Mouse (Mus musculus) MEL (cell line): Measurements from ENCODE around the gene March6. TPM values are rescaled to one million over a fixed set of nuclear protein-coding genes. Genes with fewer than 3 reads are reported as not detected.
A peak's percentile ranks its signal among the peaks of the same experiment; 100 is the strongest.

Experiments
- DNase-seq: peaks from one replicate; pipeline ENCODE4 v3.0.0; 2011; ENCODE audit warnings: low read depth, low spot score
- H3K27ac ChIP-seq: 2 replicates; pipeline ENCODE4 v1.5.1; 2012; ENCODE audit warnings: low read depth, mild to moderate bottlenecking, control low read depth, low read length, moderate library complexity; ENCODE audit not compliant: control insufficient read depth
- H3K27me3 ChIP-seq, 2 experiments: fragments of 150-350 bp in 1 of 2; sonication (generic) in 1 of 2; 2 replicates each; pipeline ENCODE4 v1.6.1; 2012; ENCODE audit warnings: low read length in 2 of 2, mild to moderate bottlenecking in 2 of 2, improper control_type of control experiment in 1 of 2, moderate library complexity in 1 of 2; ENCODE audit not compliant: insufficient read depth in 2 of 2, control insufficient read depth in 1 of 2
- H3K36me3 ChIP-seq, 2 experiments: 2 replicates each; pipeline ENCODE4 v1.6.1; 2012 to 2014; ENCODE audit warnings: low read length in 2 of 2, improper control_type of control experiment in 1 of 2, inconsistent platforms in 1 of 2, mild to moderate bottlenecking in 1 of 2; ENCODE audit not compliant: insufficient read depth in 2 of 2, control insufficient read depth in 1 of 2
- H3K4me1 ChIP-seq, 2 experiments: fragments of 150-350 bp in 1 of 2; sonication (generic) in 1 of 2; 2 replicates each; pipeline ENCODE4 v1.6.1; 2012; ENCODE audit warnings: low read length in 2 of 2, improper control_type of control experiment in 1 of 2, mild to moderate bottlenecking in 1 of 2; ENCODE audit not compliant: insufficient read depth in 2 of 2, control insufficient read depth in 1 of 2
- H3K4me3 ChIP-seq, 2 experiments: fragments of 150-350 bp in 1 of 2; sonication (generic) in 1 of 2; 2 replicates each; pipeline ENCODE4 v1.5.1; 2012; ENCODE audit warnings: low read depth in 2 of 2, low read length in 2 of 2, mild to moderate bottlenecking in 2 of 2, moderate library complexity in 2 of 2, control low read depth in 1 of 2, improper control_type of control experiment in 1 of 2; ENCODE audit not compliant: control insufficient read depth in 1 of 2, insufficient read depth in 1 of 2
- H3K79me2 ChIP-seq: 2 replicates; pipeline ENCODE4 v1.6.1; 2012; ENCODE audit warnings: mild to moderate bottlenecking, low read length, moderate library complexity; ENCODE audit not compliant: control insufficient read depth, poor library complexity, insufficient read depth
- H3K9ac ChIP-seq: 2 replicates; pipeline ENCODE4 v1.6.1; 2012; ENCODE audit warnings: low read depth, mild to moderate bottlenecking, control low read depth, low read length, moderate library complexity; ENCODE audit not compliant: control insufficient read depth, poor library complexity, severe bottlenecking
- H3K9me3 ChIP-seq: fragments of 150-350 bp; sonication (generic); replicated peaks from 2 replicates; pipeline ENCODE4 v1.6.1; 2012; ENCODE audit warnings: mild to moderate bottlenecking, low read length, improper control_type of control experiment, moderate library complexity; ENCODE audit not compliant: insufficient read depth
- BHLHE40 ChIP-seq: IDR thresholded peaks from 2 replicates; pipeline ENCODE4 v1.6.1; 2012; ENCODE audit warnings: low read depth, mild to moderate bottlenecking, inconsistent platforms, low read length, improper control_type of control experiment, borderline replicate concordance
- CTCF ChIP-seq, 3 experiments: IDR thresholded peaks in 2 of 3; conservative IDR thresholded peaks in 1 of 3; 2 replicates each; pipeline ENCODE4 v1.5.1; 2011 to 2012; ENCODE audit warnings: low read length in 3 of 3, low read depth in 2 of 3, mild to moderate bottlenecking in 2 of 3, improper control_type of control experiment in 1 of 3, inconsistent platforms in 1 of 3, mixed read lengths in 1 of 3, moderate library complexity in 1 of 3; ENCODE audit not compliant: control insufficient read depth in 1 of 3, insufficient read depth in 1 of 3, poor library complexity in 1 of 3, severe bottlenecking in 1 of 3
- EP300 ChIP-seq, 2 experiments: IDR thresholded peaks; 2 replicates each; pipeline ENCODE4 v1.6.1; 2011; ENCODE audit warnings: improper control_type of control experiment in 2 of 2, low read length in 2 of 2, low read depth in 1 of 2, mild to moderate bottlenecking in 1 of 2
- GATA1 ChIP-seq: IDR thresholded peaks from 2 replicates; pipeline ENCODE4 v1.6.1; 2011; ENCODE audit warnings: low read depth, low read length, improper control_type of control experiment
- JUND ChIP-seq: IDR thresholded peaks from 2 replicates; pipeline ENCODE4 v1.6.1; 2011; ENCODE audit warnings: low read depth, mild to moderate bottlenecking, improper control_type of control experiment, low read length
- MAX ChIP-seq: IDR thresholded peaks from 2 replicates; pipeline ENCODE4 v1.6.1; 2011; ENCODE audit warnings: low read length, improper control_type of control experiment
- MXI1 ChIP-seq: IDR thresholded peaks from 2 replicates; pipeline ENCODE4 v1.6.1; 2011; ENCODE audit warnings: mild to moderate bottlenecking, low read depth, low read length, improper control_type of control experiment
- NELFE ChIP-seq: IDR thresholded peaks from 2 replicates; pipeline ENCODE4 v1.6.1; 2011; ENCODE audit warnings: low read depth, low read length, improper control_type of control experiment
- POLR2AphosphoS5 ChIP-seq: IDR thresholded peaks from 2 replicates; pipeline ENCODE4 v1.6.1; 2012; ENCODE audit warnings: low read depth, borderline replicate concordance, mild to moderate bottlenecking, inconsistent platforms, low read length, moderate library complexity, mixed read lengths
- RAD21 ChIP-seq: IDR thresholded peaks from 2 replicates; pipeline ENCODE4 v1.6.1; 2011; ENCODE audit warnings: mild to moderate bottlenecking, low read depth, low read length, improper control_type of control experiment
- SIN3A ChIP-seq: IDR thresholded peaks from 2 replicates; pipeline ENCODE4 v1.6.1; 2012; ENCODE audit warnings: low read length, improper control_type of control experiment, inconsistent platforms
- SMC3 ChIP-seq: IDR thresholded peaks from 2 replicates; pipeline ENCODE4 v1.6.1; 2011; ENCODE audit warnings: low read depth, low read length, improper control_type of control experiment
- TAL1 ChIP-seq: IDR thresholded peaks from 2 replicates; pipeline ENCODE4 v1.6.1; 2012; ENCODE audit warnings: mild to moderate bottlenecking, inconsistent platforms, low read length, moderate library complexity, mixed read lengths
- TBP ChIP-seq: IDR thresholded peaks from 2 replicates; pipeline ENCODE4 v1.8.0; 2011; ENCODE audit warnings: low read depth, low read length, improper control_type of control experiment
- ZC3H11A ChIP-seq: IDR thresholded peaks from 2 replicates; pipeline ENCODE4 v1.6.1; 2012; ENCODE audit warnings: low read depth, mild to moderate bottlenecking, inconsistent platforms, low read length, improper control_type of control experiment
- ZNF384 ChIP-seq: IDR thresholded peaks from 2 replicates; pipeline ENCODE4 v1.6.1; 2012; ENCODE audit warnings: low read depth, mild to moderate bottlenecking, inconsistent platforms, low read length, improper control_type of control experiment
- polyA plus RNA-seq, 2 experiments: library from polyadenylated mRNA; stranded (reverse) in 1 of 2; unstranded in 1 of 2; fragments of >175 nt in 1 of 2; fragments of >200 nt in 1 of 2; gene quantifications; 2 replicates each; pipeline versions ENCODE4 v1.2.1 to v1.2.4; 2012; ENCODE audit warnings: low replicate concordance in 2 of 2, low read depth in 1 of 2; ENCODE audit not compliant: insufficient read length in 2 of 2, insufficient read depth in 1 of 2, missing spikeins in 1 of 2
- total RNA-seq: library from RNA; depleted of rRNA; stranded (reverse); fragments of 300-350 nt; gene quantifications from 2 replicates; pipeline ENCODE4 v1.2.3, GENCODE M21; 2012

The March6 gene
- total and polyA plus RNA-seq, 3 experiments: 37.9 to 114 (median 62.5) TPM

GRCm38 (mm10) chr15:31422649-31423369 lies 108.0 kb downstream of the March6 start:
- TF ChIP-seq POLR2AphosphoS5: no peak
- TF ChIP-seq GATA1: peak; percentile 32; the same call in 1 of the 2 replicates
- 0 out of 2 replicates have a peak, but pooled peaks have one; percentile 30 for TF ChIP-seq MXI1
- Histone ChIP-seq H3K79me2 (peaks cover 4% of the 10 kb centered on the region; the same call in 1 of the 2 replicates), H3K4me3 (no peak overlapping the region), H3K27me3 (no peaks in the 10 kb centered on the region), H3K27ac (no peak overlapping the region), H3K9ac (no peak overlapping the region), H3K4me1 (peaks cover 0 to 7% of the 10 kb centered on the region in 2 experiments; a peak in 1 of 4 replicates), H3K9me3 (no peaks in the 10 kb centered on the region), H3K36me3 (no peaks in the 10 kb centered on the region)
- peak; percentile 86 for DNase-seq

- H3K36me3 ChIP-seq: peaks cover 0 to 25% of the 10 kb centered on the region in 2 experiments; a peak in 2 of 4 replicates
- peak; percentile 91 for DNase-seq
- peaks cover 14 to 30% of the 10 kb centered on the region in 2 experiments for H3K4me1 ChIP-seq
- peaks cover 16% of the 10 kb centered on the region for H3K79me2 ChIP-seq
- no peaks in the 10 kb centered on the region for H3K9me3 ChIP-seq
- 0 out of 4 replicates have a peak, but pooled peaks of 1 of the 2 experiments have one; percentile 6 for TF ChIP-seq EP300 (IDR thresholded peaks at IDR 0.05; ENCODE audit: low read depth in 1 of 2, low read length in 2 of 2)
- TF ChIP-seq ZNF384: 0 out of 2 replicates have a peak, but pooled peaks have one; percentile 38
- no peak for TF ChIP-seq TBP
- TF ChIP-seq RAD21: peak; percentile 75
- TF ChIP-seq MAX: 0 out of 2 replicates have a peak, but pooled peaks have one; percentile 2
- no peak for TF ChIP-seq TAL1
- no peak for TF ChIP-seq JUND
- peak; percentile 68 to 90 (median 69) for TF ChIP-seq CTCF (IDR thresholded peaks at IDR 0.05 in 2 of 3, conservative IDR thresholded peaks at IDR 0.05 in 1 of 3; ENCODE audit: control insufficient read depth in 1 of 3, insufficient read depth in 1 of 3, low read depth in 2 of 3, low read length in 3 of 3, poor library complexity in 1 of 3, severe bottlenecking in 1 of 3)
- TF ChIP-seq NELFE: no peak
- peak; percentile 37; the same call in 1 of the 2 replicates for TF ChIP-seq BHLHE40
- TF ChIP-seq SMC3: peak; percentile 83
- no peak for TF ChIP-seq POLR2AphosphoS5
- TF ChIP-seq SIN3A: peak; percentile 38; the same call in 1 of the 2 replicates
- TF ChIP-seq ZC3H11A: peak; percentile 88
- H3K9ac ChIP-seq: peak overlapping the region; percentile 73
- H3K27ac ChIP-seq: peak overlapping the region; percentile 98
- H3K27me3 ChIP-seq: no peaks in the 10 kb centered on the region
- peak overlapping the region; percentile 55 to 64 for H3K4me3 ChIP-seq
Observed at GRCm38 (mm10) chr15:31419037-31419436, 111.8 kb downstream of the March6 start.
